28 mouse cellular contexts compared by ENCODE assay signal in genomic region chr4:136331709-136332108, GRCm38 (mm10).
"Had no signal": no experiment of that assay in that cellular context is flagged by ENCODE, and none has a peak within 500 bp of the region (broad histone marks: within the 10 kb centered on the region; RNA-seq: fewer than 3 reads in every experiment).

No protein-coding gene starts in this region.

- H3K4me3 ChIP-seq: embryonic facial prominence, embryonic 10.5 days; embryonic facial prominence, embryonic 12.5 days; embryonic facial prominence, embryonic 13.5 days; embryonic facial prominence, embryonic 15.5 days; erythroblast, embryonic 14.5 days; forebrain, embryonic 12.5 days; forebrain, embryonic 13.5 days; forebrain, embryonic 15.5 days; gastrocnemius, adult 2 months; heart, adult 2 months had no signal

- ATAC-seq: forebrain, embryonic 13.5 days; forebrain, embryonic 14.5 days; forebrain, embryonic 15.5 days; forebrain, embryonic 16.5 days; forebrain, postnatal 0 days had no signal

- H3K4me2 ChIP-seq: embryonic facial prominence, embryonic 12.5 days; embryonic facial prominence, embryonic 13.5 days; embryonic facial prominence, embryonic 15.5 days; forebrain, embryonic 12.5 days; forebrain, embryonic 13.5 days; forebrain, embryonic 15.5 days had no signal

- H3K27me3 ChIP-seq: embryonic facial prominence, embryonic 12.5 days; embryonic facial prominence, embryonic 13.5 days; embryonic facial prominence, embryonic 15.5 days; forebrain, embryonic 12.5 days; forebrain, embryonic 13.5 days; forebrain, embryonic 15.5 days had no signal

- H3K4me1 ChIP-seq: embryonic facial prominence, embryonic 10.5 days; embryonic facial prominence, embryonic 12.5 days; embryonic facial prominence, embryonic 13.5 days; embryonic facial prominence, embryonic 15.5 days; forebrain, embryonic 12.5 days; forebrain, embryonic 13.5 days; forebrain, embryonic 15.5 days had no signal

- DNase-seq: cerebellum, adult 2 months; cerebellum, adult 8-10 months; cerebellum, adult 9-10 months; cerebellum, adult 9-11 months; cerebellum, postnatal 10 days; cerebellum, postnatal 14 days; cerebellum, postnatal 25 days; cerebellum, postnatal 36 days; embryo, embryonic 11 days; forebrain, postnatal 0 days; gastrocnemius, adult 2 months; gastrocnemius, postnatal 10 days; gastrocnemius, postnatal 14 days; gastrocnemius, postnatal 25 days; gastrocnemius, postnatal 36 days; heart, adult 11 months; heart, adult 18-20 months; heart, adult 2 months had no signal

- H3K27ac ChIP-seq: embryonic facial prominence, embryonic 10.5 days; embryonic facial prominence, embryonic 12.5 days; embryonic facial prominence, embryonic 13.5 days; embryonic facial prominence, embryonic 15.5 days; forebrain, embryonic 12.5 days; forebrain, embryonic 13.5 days; forebrain, embryonic 15.5 days; gastrocnemius, adult 2 months; heart, adult 2 months had no signal

- H3K9ac ChIP-seq: embryonic facial prominence, embryonic 12.5 days; embryonic facial prominence, embryonic 13.5 days; embryonic facial prominence, embryonic 15.5 days; forebrain, embryonic 12.5 days; forebrain, embryonic 13.5 days; forebrain, embryonic 15.5 days; forebrain, postnatal 0 days had no signal

- H3K9me3 ChIP-seq: embryonic facial prominence, embryonic 10.5 days; embryonic facial prominence, embryonic 12.5 days; embryonic facial prominence, embryonic 13.5 days; embryonic facial prominence, embryonic 15.5 days; forebrain, embryonic 12.5 days; forebrain, embryonic 13.5 days; forebrain, embryonic 15.5 days had no signal
